Mouse (Mus musculus) left cerebral cortex, adult 2 months (tissue): Measurements from ENCODE around the gene Kcnk5. TPM values are rescaled to one million over a fixed set of nuclear protein-coding genes. Genes with fewer than 3 reads are reported as not detected.

Experiments
- DNase-seq, 2 experiments: peaks; one replicate each; pipeline ENCODE4 v3.0.0; 2021 to 2022; ENCODE audit warnings: low spot score in 2 of 2, mixed read lengths in 1 of 2; ENCODE audit errors: extremely low spot score in 1 of 2
- H3K27ac ChIP-seq: fragments of 200-600 bp; 2 replicates; pipeline ENCODE4 v1.8.1; 2022
- H3K4me3 ChIP-seq: fragments of 200-600 bp; 2 replicates; pipeline ENCODE4 v1.8.1; 2022
- CTCF ChIP-seq: fragments of 200-600 bp; IDR thresholded peaks from 2 replicates; pipeline ENCODE4 v1.8.1; 2022; ENCODE audit warnings: antibody characterized with exemption, mild to moderate bottlenecking, moderate library complexity
- intact Hi-C: fragments of 180-260 bp; cut with DNase I; formaldehyde crosslinking; loops from one replicate; pipeline ENCODE4 v1.15.1; 2025
- total RNA-seq, 2 experiments: library from RNA; stranded (reverse); gene quantifications; 2 replicates each; pipeline ENCODE4 v1.2.3; 2021

Gene Kcnk5
- total RNA-seq, 2 experiments from 2014 or later = 0.33 to 0.41 TPM

DNA sequence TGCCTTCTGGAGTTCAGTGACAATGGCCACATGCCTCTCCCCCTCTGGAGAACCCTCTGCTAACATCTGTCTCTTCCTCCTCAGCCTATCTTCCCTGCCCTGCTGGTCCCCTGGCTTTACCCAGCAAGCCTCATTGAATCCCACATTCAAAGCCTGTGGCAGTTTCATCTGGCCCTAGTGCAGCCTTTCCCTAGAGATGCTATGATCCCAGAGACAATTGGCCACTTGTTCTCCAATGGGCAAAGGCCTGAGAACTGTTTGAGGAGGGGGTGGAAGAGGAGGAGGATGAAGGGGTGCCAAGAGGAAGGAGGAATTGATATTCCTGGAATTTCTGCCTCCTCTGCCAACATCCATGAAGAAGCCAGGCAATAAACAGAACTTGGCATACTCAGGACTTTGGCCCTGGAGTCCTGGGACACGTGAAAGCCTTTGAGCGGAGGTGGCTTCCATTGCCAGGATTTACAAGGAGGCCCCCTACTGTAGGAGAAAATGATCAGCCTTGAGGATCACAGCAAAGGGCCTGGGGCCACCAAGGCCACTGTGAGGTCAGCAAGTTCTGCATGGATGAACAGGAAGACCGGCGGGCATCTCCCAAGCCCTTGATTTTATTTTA is 11.6 kb upstream of the Kcnk5 start:
- no peak for DNase-seq
- Histone ChIP-seq H3K4me3 (no peak overlapping the region), H3K27ac (no peak overlapping the region)
- intact Hi-C loops = no loop called here
- no peak for TF ChIP-seq CTCF

DNA sequence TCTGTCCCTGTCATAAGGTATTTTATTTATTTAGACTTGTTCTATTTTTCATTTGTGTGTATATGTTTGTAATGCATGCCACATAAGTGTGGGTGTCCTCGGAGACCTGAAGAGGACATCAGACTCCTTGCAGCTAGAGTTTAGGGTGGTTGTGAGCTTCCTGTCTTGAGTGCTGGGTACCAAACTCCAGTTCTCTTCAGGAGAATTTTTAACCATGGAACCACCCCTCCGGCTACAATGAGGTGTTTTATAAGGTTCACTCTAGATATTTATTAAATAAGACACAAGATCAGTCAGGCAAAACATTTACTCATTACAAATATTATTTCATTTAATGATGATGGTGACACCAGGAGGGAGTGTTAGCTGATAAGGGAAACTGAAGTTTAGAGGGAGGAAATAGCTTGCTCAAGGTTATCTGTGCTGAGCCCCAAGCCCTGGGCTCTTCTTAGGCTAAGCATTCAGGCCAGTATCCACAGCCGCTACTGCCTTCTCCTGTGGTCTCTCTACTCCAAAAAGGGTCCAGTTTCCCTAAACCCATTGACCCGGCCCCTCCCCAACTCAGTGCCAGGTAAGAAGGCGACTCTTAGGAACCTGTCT is 9.6 kb upstream of the Kcnk5 start:
- intact Hi-C loops = no loop called here
- TF ChIP-seq CTCF = no peak
- no peak overlapping the region for H3K27ac ChIP-seq
- no peak overlapping the region for H3K4me3 ChIP-seq
- DNase-seq = no peak

DNA sequence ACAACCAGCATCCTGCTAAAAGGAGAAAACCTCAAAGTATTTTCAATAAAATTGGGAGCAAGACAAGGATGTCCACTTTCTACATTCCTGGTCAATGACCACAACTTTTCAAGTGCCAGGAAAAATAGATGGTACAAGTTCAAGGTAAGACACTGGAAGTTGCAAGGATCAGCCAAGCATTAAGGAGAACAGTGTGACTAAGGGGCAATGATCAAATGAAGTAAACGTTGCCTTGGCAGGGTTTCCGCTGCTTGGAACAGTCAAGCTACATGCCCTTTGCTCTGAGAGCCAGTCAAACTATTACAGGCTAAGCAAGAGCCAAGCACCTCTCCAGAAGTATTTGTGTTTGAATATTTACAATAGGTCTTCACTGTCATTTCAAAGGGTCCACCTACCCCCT is 8.1 kb upstream of the Kcnk5 start:
- intact Hi-C loops = no loop called here
- TF ChIP-seq CTCF = no peak

DNA sequence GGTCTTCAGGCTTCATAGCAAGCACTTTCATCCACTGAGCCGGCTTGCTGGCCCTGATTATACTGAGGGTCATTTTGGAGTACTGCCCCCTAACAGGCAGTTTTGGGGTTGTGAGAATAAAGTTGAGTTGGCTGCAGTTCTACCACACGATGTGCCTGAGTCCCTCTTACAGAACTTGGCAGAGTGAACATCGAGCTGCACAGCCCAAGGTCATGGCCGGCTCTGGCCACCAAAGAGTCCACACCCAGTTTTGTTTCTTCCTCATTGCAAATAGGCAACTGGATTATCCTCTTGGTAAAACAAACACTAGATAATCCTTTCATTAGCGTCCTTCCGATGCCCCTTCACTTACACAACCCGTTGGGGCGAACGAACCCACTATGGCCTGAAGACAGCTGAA is 3.8 kb upstream of the Kcnk5 start:
- intact Hi-C loops = loop anchor here (2.0 kb wide), 1 partner anchor 19 kb away; no protein-coding TSS in a partner anchor
- no peak for DNase-seq
- no peak for TF ChIP-seq CTCF
- H3K27ac ChIP-seq = no peak overlapping the region
- H3K4me3 ChIP-seq = no peak overlapping the region

More for the DNA sequence above, 8.1 kb upstream of the Kcnk5 start:
- no peak overlapping the region for H3K27ac ChIP-seq
- DNase-seq = no peak
- H3K4me3 ChIP-seq = no peak overlapping the region

DNA sequence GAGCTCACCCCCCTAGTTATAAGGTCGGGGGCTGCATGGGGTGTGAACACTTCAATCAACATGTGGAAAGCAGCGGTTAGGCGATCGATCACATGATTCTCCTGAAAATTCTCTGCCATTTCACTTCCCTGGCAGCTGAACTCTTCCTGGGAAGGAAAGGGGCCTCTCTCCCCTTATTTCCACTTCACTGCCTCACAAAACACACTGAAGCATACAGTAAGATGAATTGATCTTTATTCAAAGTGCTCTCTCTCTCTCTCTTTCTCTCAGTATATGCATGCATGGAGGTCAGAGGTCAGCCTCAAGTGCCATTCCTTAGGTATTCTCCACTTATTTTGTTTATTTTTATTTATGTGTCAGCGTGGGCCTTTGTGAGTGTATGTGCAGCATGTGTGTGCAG is 2.1 kb upstream of the Kcnk5 start:
- no peak overlapping the region for H3K4me3 ChIP-seq
- no peak overlapping the region for H3K27ac ChIP-seq
- intact Hi-C loops = loop anchor here (2.0 to 5.0 kb wide), 2 partner anchors 21 to 361 kb away; partner anchors contain the start of gene Rtraf
- DNase-seq = no peak
- no peak for TF ChIP-seq CTCF

DNA sequence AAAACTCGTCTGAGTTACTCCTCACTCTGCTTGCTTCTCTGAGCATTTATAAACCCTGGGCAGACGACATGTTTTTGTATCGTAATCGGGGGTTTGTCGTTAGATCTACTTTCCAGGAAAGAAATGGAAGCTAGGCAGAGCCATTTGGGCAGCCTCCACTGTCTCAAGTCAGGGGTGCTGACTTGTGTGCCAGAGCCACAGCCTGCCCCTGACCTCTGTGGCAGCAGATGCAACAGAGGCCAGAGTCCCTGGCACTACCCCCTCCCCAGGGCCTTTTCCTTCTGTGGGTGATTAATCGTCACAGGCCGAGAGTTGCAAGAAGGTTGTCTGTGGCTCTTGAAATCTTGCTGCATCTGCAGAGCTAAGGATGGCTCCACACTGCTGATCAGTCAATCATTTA is 987 bp upstream of the Kcnk5 start:
- intact Hi-C loops = loop anchor here (5.0 kb wide), 1 partner anchor 360 kb away; the partner anchor contains the start of gene Rtraf
- no peak overlapping the region for H3K27ac ChIP-seq
- DNase-seq = no peak

DNA sequence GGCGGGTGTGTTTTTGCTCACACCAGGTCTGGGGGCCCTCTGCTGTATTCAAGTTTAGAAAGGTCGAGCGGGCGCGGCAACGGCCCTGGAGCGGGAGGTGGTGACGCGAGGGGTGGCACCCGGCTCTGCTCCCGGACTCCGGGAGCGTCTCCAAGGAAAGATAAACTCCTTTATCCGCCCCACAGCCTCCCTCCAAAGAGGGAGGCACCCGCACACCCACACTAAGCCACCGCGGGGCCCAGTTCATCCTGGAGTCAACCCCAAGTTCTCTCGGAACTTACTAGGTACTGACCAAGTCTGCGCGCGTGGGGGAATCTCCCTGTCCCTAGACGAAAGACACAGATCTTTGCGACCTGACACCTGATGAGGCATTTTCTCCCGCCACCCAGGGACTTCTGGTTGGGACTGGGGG is 852 bp downstream of the Kcnk5 start:
- Histone ChIP-seq H3K4me3 (peak overlapping the region; percentile 55), H3K27ac (no peak overlapping the region)
- intact Hi-C loops = loop anchor here (5.0 kb wide), 1 partner anchor 358 kb away; the partner anchor contains the start of gene Rtraf
- DNase-seq = no peak
- no peak for TF ChIP-seq CTCF

More for the DNA sequence above, 987 bp upstream of the Kcnk5 start:
- TF ChIP-seq CTCF = no peak
- no peak overlapping the region for H3K4me3 ChIP-seq

DNA sequence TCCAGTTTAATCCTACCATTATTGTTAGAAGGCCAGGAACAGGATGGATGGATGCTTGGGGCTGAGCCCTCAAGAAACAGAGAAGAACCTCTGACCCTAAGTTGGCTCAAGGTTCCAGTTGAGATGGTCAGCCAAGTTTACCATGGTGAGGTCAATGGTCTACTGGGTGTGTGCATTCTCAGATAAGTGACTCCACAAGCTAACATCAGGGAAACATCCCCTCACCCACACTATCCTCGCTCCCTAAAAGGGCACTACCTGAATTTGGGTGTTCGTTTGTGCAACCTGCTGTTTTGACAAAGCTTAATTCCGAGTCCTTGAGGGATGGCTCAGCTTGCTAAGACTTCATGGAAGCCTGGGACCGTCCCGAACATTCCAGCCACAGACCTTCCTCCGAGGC is 1.3 kb downstream of the Kcnk5 start:
- no peak overlapping the region; the same call in 1 of the 2 replicates for H3K4me3 ChIP-seq
- intact Hi-C loops = loop anchor here (5.0 kb wide), 1 partner anchor 358 kb away; the partner anchor contains the start of gene Rtraf

DNA sequence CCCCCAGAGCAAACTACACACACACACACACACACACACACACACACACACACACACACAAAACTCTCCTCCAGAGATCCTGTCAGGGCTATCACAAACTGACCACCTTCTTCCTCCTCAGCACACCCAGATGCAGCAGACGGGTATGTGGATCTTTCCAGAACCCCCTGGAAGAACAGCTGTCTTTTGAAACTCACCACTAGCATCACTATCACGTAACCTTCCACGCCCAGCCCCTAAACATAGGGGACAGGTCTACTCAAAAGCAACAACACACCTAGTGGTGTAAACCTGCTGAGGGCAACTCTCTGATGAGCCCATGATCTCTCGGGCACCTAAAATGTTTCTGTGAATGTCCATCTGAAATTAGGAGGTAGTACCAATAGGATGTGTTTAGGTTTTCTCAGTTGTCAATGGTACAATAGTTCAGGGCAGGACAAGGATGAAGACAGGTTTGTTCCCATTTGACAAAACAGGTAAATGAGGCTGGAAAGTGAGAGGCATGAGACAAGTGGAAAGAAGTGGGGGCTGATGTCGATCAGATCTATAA is 1.8 kb downstream of the Kcnk5 start:
- intact Hi-C loops = loop anchor here (5.0 kb wide), 1 partner anchor 358 kb away; the partner anchor contains the start of gene Rtraf
- no peak overlapping the region for H3K27ac ChIP-seq
- no peak overlapping the region for H3K4me3 ChIP-seq
- no peak for TF ChIP-seq CTCF
- DNase-seq = no peak

More for the DNA sequence above, 1.3 kb downstream of the Kcnk5 start:
- TF ChIP-seq CTCF = no peak
- H3K27ac ChIP-seq = no peak overlapping the region
- DNase-seq = no peak

DNA sequence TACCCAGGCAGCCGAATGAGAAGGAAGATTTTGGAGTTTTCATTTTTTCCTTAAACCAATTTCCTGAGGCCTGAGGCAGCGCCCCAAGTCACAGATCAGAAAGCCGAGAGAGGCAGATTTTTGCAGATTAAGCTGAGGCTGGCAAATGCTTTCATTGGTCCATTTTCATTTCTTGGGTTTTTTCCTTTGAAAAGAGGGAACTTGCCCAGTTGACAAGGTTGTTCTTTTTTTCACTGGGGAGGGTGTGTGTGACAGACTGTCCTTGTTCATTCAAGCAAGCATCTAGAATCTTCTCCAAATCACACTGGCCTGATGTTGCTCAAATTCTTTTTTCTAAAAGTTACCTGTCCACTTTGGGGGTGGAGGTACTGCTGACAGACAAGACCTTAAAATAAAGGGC is 2.5 kb downstream of the Kcnk5 start:
- DNase-seq = no peak
- no peak for TF ChIP-seq CTCF
- intact Hi-C loops = no loop called here

DNA sequence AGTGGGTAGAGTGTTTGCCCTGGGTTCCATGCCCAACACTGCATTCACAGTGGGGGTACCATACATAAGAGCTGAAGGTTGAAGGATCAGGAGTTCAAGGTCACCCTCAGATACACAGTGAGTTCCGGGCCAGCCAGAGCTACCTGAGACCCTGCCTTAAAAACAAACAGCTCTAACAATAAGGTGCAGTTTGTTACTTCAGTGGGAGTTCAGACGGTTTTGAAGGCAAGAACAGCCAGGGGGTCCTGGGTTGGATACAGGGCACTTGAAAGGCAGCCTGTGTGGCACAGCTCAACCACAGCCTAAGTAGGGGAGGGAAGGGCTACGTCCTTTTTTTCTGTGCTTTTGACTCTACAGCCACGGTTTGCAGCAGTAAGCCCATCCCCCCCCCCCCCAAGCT is 3.0 kb downstream of the Kcnk5 start:
- no peak overlapping the region for H3K4me3 ChIP-seq
- TF ChIP-seq CTCF = no peak
- intact Hi-C loops = no loop called here
- DNase-seq = no peak
- no peak overlapping the region for H3K27ac ChIP-seq

More for the DNA sequence above, 2.5 kb downstream of the Kcnk5 start:
- H3K27ac ChIP-seq = no peak overlapping the region
- no peak overlapping the region for H3K4me3 ChIP-seq

DNA sequence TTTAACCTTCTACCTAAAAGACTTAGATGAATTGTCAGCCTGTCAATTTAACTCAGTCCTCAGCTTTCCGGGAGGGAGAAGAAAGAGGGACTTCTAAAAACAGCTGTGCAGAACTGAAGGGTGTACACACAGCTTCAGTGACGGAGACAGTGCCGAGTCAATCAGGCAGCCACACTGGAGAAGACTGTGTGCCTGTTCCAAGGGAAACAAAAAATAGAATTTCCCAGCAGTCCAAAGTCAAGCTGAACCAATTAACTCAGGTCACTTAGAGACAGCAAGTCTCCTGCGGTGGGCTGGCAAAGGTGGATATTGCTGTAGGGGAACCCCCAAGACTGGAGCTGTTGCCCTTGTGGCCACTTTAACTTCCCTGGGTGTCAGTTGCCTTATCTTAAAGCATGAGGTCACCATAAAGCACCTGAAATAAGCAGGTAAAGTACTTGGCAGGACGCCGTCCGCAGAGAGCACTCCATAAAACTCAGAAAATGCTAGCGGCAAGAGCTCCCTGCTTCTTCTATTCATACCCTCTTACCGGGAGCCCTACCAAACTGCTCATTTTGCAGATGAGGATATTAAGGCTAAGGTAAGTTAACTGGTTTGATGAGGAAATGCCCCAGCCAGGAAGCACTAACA is 4.0 kb downstream of the Kcnk5 start:
- no peak overlapping the region for H3K4me3 ChIP-seq
- intact Hi-C loops = no loop called here
- no peak for TF ChIP-seq CTCF
- no peak for DNase-seq
- no peak overlapping the region for H3K27ac ChIP-seq
